Mouse (Mus musculus) kidney, embryonic 16.5 days (tissue): ENCODE results near the gene Xk. TPM values are rescaled to one million over a fixed set of nuclear protein-coding genes. Genes with fewer than 3 reads are reported as not detected.
"Not testable (repeated sequence)": the region's sequence is repeated elsewhere in the genome, so short reads cannot be mapped to it uniquely, and the experiment has no call there.

Experiments
- ATAC-seq: fragments of 200-750 bp; cut with Nextera tagmentation; 2 replicates; pipeline ENCODE4 v1.8.0; 2017; ENCODE audit warnings: moderate TSS enrichment; ENCODE audit not compliant: low FRiP score, low TSS enrichment
- H3K27ac ChIP-seq: fragments of 300-500 bp; sonication (generic); 2 replicates; pipeline ENCODE4 v1.5.1; 2014; ENCODE audit warnings: low read length
- H3K27me3 ChIP-seq: fragments of 300-500 bp; sonication (generic); 2 replicates; pipeline ENCODE4 v1.6.1; 2014; ENCODE audit warnings: low read length, control low read depth, mixed read lengths; ENCODE audit not compliant: insufficient read depth
- H3K36me3 ChIP-seq: fragments of 300-500 bp; sonication (generic); 2 replicates; pipeline ENCODE4 v1.6.1; 2014; ENCODE audit warnings: low read length, control low read depth, mixed read lengths; ENCODE audit not compliant: insufficient read depth
- H3K4me1 ChIP-seq: fragments of 300-500 bp; sonication (generic); 2 replicates; pipeline ENCODE4 v1.6.1; 2014; ENCODE audit warnings: low read length, control low read depth, mixed read lengths; ENCODE audit not compliant: insufficient read depth
- H3K4me2 ChIP-seq: fragments of 300-500 bp; sonication (generic); replicated peaks from 2 replicates; pipeline ENCODE4 v1.6.1; 2014; ENCODE audit warnings: low read depth, low read length
- H3K4me3 ChIP-seq: fragments of 300-500 bp; sonication (generic); 2 replicates; pipeline ENCODE4 v1.5.1; 2014; ENCODE audit warnings: mild to moderate bottlenecking, low read length
- H3K9ac ChIP-seq: fragments of 300-500 bp; sonication (generic); replicated peaks from 2 replicates; pipeline ENCODE4 v1.6.1; 2014; ENCODE audit warnings: low read length
- H3K9me3 ChIP-seq: fragments of 300-500 bp; sonication (generic); 2 replicates; pipeline ENCODE4 v1.6.1; 2016; ENCODE audit warnings: low read length, control low read depth
- WGBS: fragments of 180-500 bp; shearing (Covaris S2); extraction: QIAGEN DNeasy Blood & Tissue Kit; methylation state at CpG from one replicate; pipeline ENCODE4 v1.1.7; 2014; 5-methylcytosine and 5-hydroxymethylcytosine counted together
- polyA plus RNA-seq: library from polyadenylated mRNA; unstranded; fragments of >200 nt; fragmentation: Nextera tagmentation; extraction: Ambion mirVana; gene quantifications from 2 replicates; pipeline ENCODE4 v1.2.1, GENCODE M21; 2015

Gene Xk
- polyA plus RNA-seq, 1 experiment from 2014 or later: 1.2 TPM

- no peaks in the 10 kb centered on the region for H3K36me3 ChIP-seq
- H3K9ac ChIP-seq: no peak overlapping the region
- no peak for ATAC-seq
- H3K27ac ChIP-seq: no peak overlapping the region
- H3K4me2 ChIP-seq: no peak overlapping the region
- H3K4me1 ChIP-seq: no peaks in the 10 kb centered on the region
- no peak overlapping the region for H3K4me3 ChIP-seq
- WGBS: 81% methylated on average over 1 of the region's 1 CpGs
- H3K27me3 ChIP-seq: no peaks in the 10 kb centered on the region
- H3K9me3 ChIP-seq: no peaks in the 10 kb centered on the region
Measured at GRCm38 (mm10) chrX:9303455-9303854, 30.9 kb downstream of the Xk start.

- H3K4me3 ChIP-seq, H3K36me3 ChIP-seq, H3K9ac ChIP-seq, H3K9me3 ChIP-seq, H3K27me3 ChIP-seq, H3K4me2 ChIP-seq, H3K27ac ChIP-seq, ATAC-seq, H3K4me1 ChIP-seq: not testable (repeated sequence)
Measured at GRCm38 (mm10) chrX:9316457-9316856, 43.9 kb downstream of the Xk start.

- H3K27ac ChIP-seq, H3K36me3 ChIP-seq, H3K4me2 ChIP-seq, H3K9me3 ChIP-seq, H3K4me1 ChIP-seq, H3K9ac ChIP-seq, ATAC-seq, H3K4me3 ChIP-seq, H3K27me3 ChIP-seq: not testable (repeated sequence)
- WGBS: 92% methylated on average over 20 of the region's 26 CpGs
Measured at GRCm38 (mm10) chrX:9327954-9328353, 55.4 kb downstream of the Xk start.

- not testable (repeated sequence) for H3K9me3 ChIP-seq, H3K4me1 ChIP-seq, H3K36me3 ChIP-seq, H3K4me2 ChIP-seq, H3K4me3 ChIP-seq, H3K27me3 ChIP-seq, ATAC-seq, H3K9ac ChIP-seq, H3K27ac ChIP-seq
- 86% methylated on average over 12 of the region's 12 CpGs for WGBS
Measured at GRCm38 (mm10) chrX:9332366-9332962, 59.9 kb downstream of the Xk start.

GRCm38 (mm10) chrX:9333035-9333434 is 60.5 kb downstream of the Xk start:
- H3K27ac ChIP-seq, H3K27me3 ChIP-seq, H3K9ac ChIP-seq, H3K4me3 ChIP-seq, H3K4me2 ChIP-seq, H3K36me3 ChIP-seq, H3K9me3 ChIP-seq, ATAC-seq, H3K4me1 ChIP-seq: not testable (repeated sequence)
- WGBS: 58% methylated on average over 1 of the region's 2 CpGs

- not testable (repeated sequence) for H3K9ac ChIP-seq, H3K4me1 ChIP-seq, ATAC-seq, H3K4me3 ChIP-seq, H3K4me2 ChIP-seq, H3K9me3 ChIP-seq, H3K36me3 ChIP-seq, H3K27ac ChIP-seq, H3K27me3 ChIP-seq
- WGBS: 85% methylated on average over 1 of the region's 1 CpGs
Measured at GRCm38 (mm10) chrX:9334996-9335395, 62.4 kb downstream of the Xk start.

GRCm38 (mm10) chrX:9350327-9350726 is 77.8 kb downstream of the Xk start, which contains the start of gene H2al1k:
Gene H2al1k (plus strand): TSS chrX:9350627.
- H3K27me3 ChIP-seq, H3K9ac ChIP-seq, ATAC-seq, H3K36me3 ChIP-seq, H3K4me1 ChIP-seq, H3K9me3 ChIP-seq, H3K4me2 ChIP-seq, H3K4me3 ChIP-seq, H3K27ac ChIP-seq: not testable (repeated sequence)
- no CpG with 5 or more reads among the region's 2 CpGs for WGBS

Other genes with a start within 250 kb of the Xk start
- gene Fthl17e, start 239.3 kb upstream of the Xk start, polyA plus RNA-seq: not detected in 2 replicates
- not detected in 2 replicates for gene Fthl17f, start 209.7 kb upstream of the Xk start, polyA plus RNA-seq
- not detected in 2 replicates for gene 4930402K13Rik, start 168.2 kb upstream of the Xk start, polyA plus RNA-seq
- gene Lancl3, start 72.9 kb upstream of the Xk start, polyA plus RNA-seq: 1.00 and 1.5 TPM in 2 replicates
- not detected in 2 replicates for gene Gm14862, start 15.9 kb upstream of the Xk start, polyA plus RNA-seq
- not detected in 2 replicates for gene H2al1m, start 11.0 kb downstream of the Xk start, polyA plus RNA-seq
- not detected in 2 replicates for gene H2al1k, start 77.9 kb downstream of the Xk start, polyA plus RNA-seq
- 2.0 and 2.3 TPM in 2 replicates for gene Cybb, start 215.0 kb downstream of the Xk start, polyA plus RNA-seq